Mouse (Mus musculus) lung, embryonic 14.5 days (tissue): ENCODE data around the gene Glod4. TPM values are rescaled to one million over a fixed set of nuclear protein-coding genes. Genes with fewer than 3 reads are reported as not detected.

Source experiments
- ATAC-seq: fragments of 200-750 bp; cut with Nextera tagmentation; 2 replicates; pipeline ENCODE4 v1.8.0; 2017; ENCODE audit warnings: mild to moderate bottlenecking, moderate TSS enrichment, moderate library complexity; ENCODE audit not compliant: insufficient read depth
- DNase-seq: peaks from one replicate; pipeline ENCODE4 v3.0.0-alpha.2; 2015
- H3K27ac ChIP-seq: fragments of 300-500 bp; sonication (generic); 2 replicates; pipeline ENCODE4 v1.5.1; 2014; ENCODE audit warnings: low read depth, mild to moderate bottlenecking, moderate library complexity
- H3K27me3 ChIP-seq: fragments of 300-500 bp; sonication (generic); 2 replicates; pipeline ENCODE4 v1.6.1; 2014; ENCODE audit warnings: low read length, control low read depth; ENCODE audit not compliant: insufficient read depth
- H3K36me3 ChIP-seq: fragments of 300-500 bp; sonication (generic); 2 replicates; pipeline ENCODE4 v1.6.1; 2014; ENCODE audit warnings: control low read depth; ENCODE audit not compliant: insufficient read depth
- H3K4me1 ChIP-seq: fragments of 300-500 bp; sonication (generic); 2 replicates; pipeline ENCODE4 v1.6.1; 2014; ENCODE audit warnings: antibody characterized with exemption, control low read depth; ENCODE audit not compliant: insufficient read depth
- H3K4me2 ChIP-seq: fragments of 300-500 bp; sonication (generic); 2 replicates; pipeline ENCODE4 v1.6.1; 2014; ENCODE audit warnings: mild to moderate bottlenecking
- H3K4me3 ChIP-seq: fragments of 300-500 bp; sonication (generic); 2 replicates; pipeline ENCODE4 v1.5.1; 2014; ENCODE audit warnings: low read depth, low read length
- H3K9ac ChIP-seq: fragments of 300-500 bp; sonication (generic); 2 replicates; pipeline ENCODE4 v1.6.1; 2014
- H3K9me3 ChIP-seq: fragments of 300-500 bp; sonication (generic); 2 replicates; pipeline ENCODE4 v1.6.1; 2016; ENCODE audit warnings: low read depth, low read length, control low read depth
- CTCF ChIP-seq: IDR thresholded peaks from 2 replicates; pipeline ENCODE4 v1.5.1; 2016; ENCODE audit warnings: antibody characterized with exemption, low read depth
- WGBS: fragments of 180-500 bp; shearing (Covaris S2); extraction: QIAGEN DNeasy Blood & Tissue Kit; methylation state at CpG from one replicate; pipeline ENCODE4 v1.1.7; 2014; 5-methylcytosine and 5-hydroxymethylcytosine counted together
- polyA plus RNA-seq: library from polyadenylated mRNA; unstranded; fragments of >200 nt; fragmentation: Nextera tagmentation; extraction: Ambion mirVana; gene quantifications from 2 replicates; pipeline ENCODE4 v1.2.1, GENCODE M21; 2014

Glod4 gene
- polyA plus RNA-seq, 1 experiment from 2014 or later = 131 TPM

DNA sequence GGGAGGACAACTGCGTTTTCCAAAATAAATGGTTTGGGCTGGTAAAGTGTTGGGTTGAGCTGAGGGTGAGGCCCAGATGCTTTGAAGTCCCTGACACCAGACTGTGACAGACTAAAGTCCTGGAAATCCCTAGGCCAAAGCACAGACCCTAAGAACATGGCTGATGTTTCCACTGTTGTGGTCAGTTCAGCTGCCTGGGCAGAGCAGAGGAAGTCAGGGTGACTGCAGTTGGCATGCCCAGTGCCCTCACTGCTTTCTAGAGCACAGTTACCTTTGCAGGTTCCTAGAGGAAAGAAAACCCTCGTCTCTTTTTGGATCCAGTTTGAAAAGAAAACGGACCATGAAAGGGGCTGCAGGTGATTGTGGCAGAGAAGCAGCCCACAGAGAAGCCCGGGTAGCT, 13.9 kb upstream of the Glod4 start:
- Histone ChIP-seq H3K9me3 (no peaks in the 10 kb centered on the region), H3K27ac (no peak overlapping the region), H3K4me1 (no peaks in the 10 kb centered on the region), H3K27me3 (no peaks in the 10 kb centered on the region), H3K4me2 (no peak overlapping the region), H3K4me3 (no peak overlapping the region), H3K9ac (no peak overlapping the region), H3K36me3 (peaks cover 20% of the 10 kb centered on the region; the same call in 1 of the 2 replicates)
- ATAC-seq = no peak
- 67% methylated on average over 4 of the region's 4 CpGs for WGBS
- no peak for TF ChIP-seq CTCF
- DNase-seq = no peak

DNA sequence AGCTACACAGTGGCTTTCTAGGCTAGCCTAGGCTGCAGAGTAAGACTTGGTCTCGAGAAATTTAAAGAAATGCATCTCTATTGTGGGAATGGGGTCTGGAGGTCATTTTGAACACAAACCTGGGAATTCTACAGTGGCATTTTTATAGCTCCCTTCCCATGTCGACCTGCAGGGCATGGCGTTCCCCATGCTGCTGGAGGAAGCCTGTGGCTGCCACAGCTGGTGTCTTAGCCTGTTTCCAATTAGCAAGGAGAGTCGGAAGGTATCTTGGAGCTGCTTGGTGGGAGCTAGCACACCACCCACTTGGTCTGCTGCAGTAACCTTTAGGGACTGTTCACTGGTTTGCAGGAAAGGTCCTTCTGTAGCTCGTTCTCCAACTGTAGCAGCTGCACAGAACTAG, 12.6 kb upstream of the Glod4 start:
- Histone ChIP-seq H3K9me3 (no peaks in the 10 kb centered on the region), H3K4me2 (no peak overlapping the region), H3K27me3 (no peaks in the 10 kb centered on the region), H3K9ac (no peak overlapping the region), H3K36me3 (peaks cover 17% of the 10 kb centered on the region; the same call in 1 of the 2 replicates), H3K4me3 (no peak overlapping the region), H3K27ac (no peak overlapping the region), H3K4me1 (no peaks in the 10 kb centered on the region)
- 36% methylated on average over 5 of the region's 5 CpGs for WGBS
- TF ChIP-seq CTCF = no peak
- ATAC-seq = no peak
- no peak for DNase-seq

DNA sequence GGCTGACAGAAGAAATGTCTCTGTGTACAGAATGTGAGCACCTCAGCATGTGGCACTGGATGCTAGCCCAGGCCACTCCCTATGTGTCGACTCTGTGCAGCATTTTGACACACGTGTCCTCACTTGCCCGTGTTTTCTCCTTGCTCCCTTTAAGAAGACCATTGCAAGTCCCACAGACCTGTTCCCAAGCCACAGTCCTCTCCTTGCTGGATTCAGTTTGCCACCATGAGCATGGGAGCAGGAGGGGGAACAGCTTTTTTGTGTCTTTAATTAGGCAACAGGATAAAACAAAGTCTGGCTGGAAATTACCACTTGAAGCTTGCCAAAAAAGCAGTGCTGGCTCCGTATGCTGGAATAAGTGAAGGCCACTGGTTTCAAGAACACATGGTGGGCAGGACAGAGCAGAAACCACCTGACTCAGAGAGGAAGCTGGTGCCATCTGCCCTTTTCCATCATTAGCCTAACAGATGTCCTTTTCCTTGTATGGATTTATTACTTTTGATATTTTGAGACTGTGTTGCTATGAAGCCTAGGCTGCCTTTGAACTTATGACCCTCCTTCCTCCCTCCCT, 12.0 kb upstream of the Glod4 start:
- TF ChIP-seq CTCF = no peak
- ATAC-seq (no peak), DNase-seq (no peak)
- WGBS = 60% methylated on average over 4 of the region's 4 CpGs
- Histone ChIP-seq H3K9ac (no peak overlapping the region), H3K36me3 (peaks cover 17% of the 10 kb centered on the region), H3K9me3 (no peaks in the 10 kb centered on the region), H3K27ac (no peak overlapping the region), H3K4me2 (no peak overlapping the region), H3K27me3 (no peaks in the 10 kb centered on the region), H3K4me3 (no peak overlapping the region), H3K4me1 (no peaks in the 10 kb centered on the region)

DNA sequence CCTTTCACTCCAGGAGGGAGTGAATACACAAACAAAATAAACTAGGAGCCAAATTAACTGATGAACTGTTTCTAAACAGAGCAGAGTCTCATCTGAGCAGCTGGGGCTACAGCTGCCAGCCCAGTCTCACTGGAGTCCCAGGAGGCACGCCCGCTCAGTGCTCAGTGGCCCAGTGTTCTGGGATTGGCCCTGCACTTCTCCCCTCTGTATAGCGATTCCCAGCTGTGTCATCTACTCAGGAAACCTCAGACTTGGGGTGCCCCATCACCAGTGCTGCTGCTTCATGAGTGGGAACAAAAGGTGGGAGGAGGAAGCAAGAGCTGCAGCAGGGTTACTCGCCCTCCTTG, 10.4 kb upstream of the Glod4 start:
- 58% methylated on average over 4 of the region's 4 CpGs for WGBS
- H3K27me3 ChIP-seq = no peaks in the 10 kb centered on the region
- DNase-seq (peak; percentile 36), ATAC-seq (peak; percentile 55; the same call in 1 of the 2 replicates)
- no peak overlapping the region for H3K4me2 ChIP-seq
- H3K4me3 ChIP-seq = no peak overlapping the region
- peaks cover 28% of the 10 kb centered on the region for H3K36me3 ChIP-seq
- H3K4me1 ChIP-seq = no peaks in the 10 kb centered on the region
- TF ChIP-seq CTCF = no peak
- H3K9me3 ChIP-seq = no peaks in the 10 kb centered on the region
- peak overlapping the region; percentile 6; the same call in 1 of the 2 replicates for H3K9ac ChIP-seq
- H3K27ac ChIP-seq = no peak overlapping the region; the same call in 1 of the 2 replicates

DNA sequence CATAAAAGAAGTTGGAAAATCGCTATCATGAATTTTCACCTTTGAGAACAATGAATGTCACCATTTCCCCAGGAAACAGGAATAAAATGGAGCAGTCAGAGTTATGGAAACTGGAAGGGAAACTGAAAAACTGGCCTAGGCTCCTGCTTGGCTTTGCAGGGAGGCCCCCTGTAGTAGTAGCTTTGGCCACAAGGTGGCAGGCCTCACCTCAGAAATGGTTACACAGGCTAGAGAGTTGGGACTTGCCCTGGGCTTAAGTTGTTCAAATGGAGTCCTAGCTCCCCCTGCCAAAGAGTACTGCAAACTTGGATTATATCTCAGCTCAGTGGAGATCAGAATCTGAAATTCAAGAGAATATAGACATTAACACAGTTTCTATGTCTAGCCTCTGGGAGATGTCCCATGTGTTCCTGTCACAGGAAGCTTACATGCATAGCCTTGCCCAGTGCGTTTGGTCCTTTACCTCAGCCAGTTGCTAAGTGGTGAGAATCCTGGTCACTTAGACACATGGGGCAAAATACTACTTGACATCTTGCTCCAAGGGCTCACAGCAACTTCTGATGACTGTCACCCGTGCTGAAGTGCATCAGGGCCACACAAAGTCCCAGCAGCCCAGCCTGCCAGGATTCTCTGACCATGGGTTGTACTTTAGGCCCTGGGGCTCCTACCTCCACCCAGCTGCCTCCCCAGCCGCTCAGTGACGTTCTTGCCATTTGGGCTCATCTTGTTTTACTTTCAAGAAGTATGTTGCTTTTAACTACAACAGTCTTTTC, 9.8 kb upstream of the Glod4 start:
- TF ChIP-seq CTCF = peak; percentile 91
- peak; percentile 81 for ATAC-seq
- Histone ChIP-seq H3K4me1 (no peaks in the 10 kb centered on the region), H3K4me2 (no peak overlapping the region), H3K27me3 (no peaks in the 10 kb centered on the region), H3K9me3 (no peaks in the 10 kb centered on the region), H3K36me3 (peaks cover 34% of the 10 kb centered on the region), H3K4me3 (no peak overlapping the region), H3K27ac (peak overlapping the region; percentile 47; the same call in 1 of the 2 replicates), H3K9ac (no peak overlapping the region)
- 34% methylated on average over 5 of the region's 5 CpGs for WGBS
- DNase-seq = peak; percentile 95

DNA sequence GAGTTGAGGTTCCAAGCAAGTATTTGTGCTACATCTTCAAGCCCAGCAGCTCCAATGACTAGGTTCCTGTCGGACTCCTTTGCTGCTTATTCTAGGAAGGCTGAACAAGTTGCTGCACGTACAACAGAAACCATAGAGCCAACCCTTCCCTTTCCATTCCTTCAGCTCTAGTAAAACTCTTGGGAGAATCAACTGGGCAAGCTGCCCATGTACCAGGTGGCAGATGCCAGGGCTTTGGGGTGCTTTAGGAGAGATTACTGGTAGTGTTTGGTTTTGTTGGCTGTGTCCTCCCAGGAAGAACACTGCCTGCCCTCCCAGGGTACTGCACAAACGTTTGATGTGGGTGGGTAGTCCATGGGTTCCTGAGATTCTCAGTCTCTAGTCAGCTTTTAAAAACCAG, 8.5 kb upstream of the Glod4 start:
- no peaks in the 10 kb centered on the region for H3K9me3 ChIP-seq
- 48% methylated on average over 3 of the region's 3 CpGs for WGBS
- H3K9ac ChIP-seq = no peak overlapping the region
- no peaks in the 10 kb centered on the region for H3K4me1 ChIP-seq
- ATAC-seq = no peak
- no peaks in the 10 kb centered on the region for H3K27me3 ChIP-seq
- DNase-seq = no peak
- no peak for TF ChIP-seq CTCF
- no peak overlapping the region for H3K27ac ChIP-seq
- no peak overlapping the region for H3K4me3 ChIP-seq
- no peak overlapping the region for H3K4me2 ChIP-seq
- H3K36me3 ChIP-seq = peaks cover 34% of the 10 kb centered on the region

DNA sequence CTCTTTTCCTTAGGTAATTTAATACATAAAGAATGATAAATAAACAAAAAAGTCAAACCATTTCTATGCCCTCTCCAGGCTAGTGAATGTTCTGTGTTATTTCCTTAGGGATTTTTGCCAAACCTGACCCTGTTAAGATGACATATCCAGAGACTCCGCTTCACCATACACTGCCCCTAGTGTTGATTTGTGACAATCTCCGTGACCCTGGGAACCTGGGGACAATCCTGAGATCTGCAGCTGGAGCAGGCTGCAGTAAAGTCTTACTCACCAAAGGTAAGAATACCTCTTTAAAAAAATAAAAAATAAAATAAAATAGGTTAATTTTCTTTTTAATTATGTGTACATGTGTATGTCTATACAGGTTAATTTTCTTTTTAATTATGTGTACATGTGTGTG, 3.7 kb upstream of the Glod4 start:
- DNase-seq (no peak), ATAC-seq (no peak)
- Histone ChIP-seq H3K4me1 (no peaks in the 10 kb centered on the region), H3K27ac (no peak overlapping the region), H3K4me2 (no peak overlapping the region), H3K27me3 (no peaks in the 10 kb centered on the region), H3K9me3 (no peaks in the 10 kb centered on the region), H3K4me3 (no peak overlapping the region), H3K9ac (no peak overlapping the region), H3K36me3 (peaks cover 38% of the 10 kb centered on the region)
- WGBS = 48% methylated on average over 2 of the region's 2 CpGs
- TF ChIP-seq CTCF = peak; percentile 30; the same call in 1 of the 2 replicates
